Mouse (Mus musculus): ENCODE measurements around the gene Chrnd. TPM values are rescaled to one million over a fixed set of nuclear protein-coding genes. Genes with fewer than 3 reads are reported as not detected.

The Chrnd gene
- polyA plus RNA-seq, 2 experiments, result 6.2 to 12.4 TPM

- DNase-seq (ENCODE audit: low spot score) (no peak), ATAC-seq (ENCODE audit: low FRiP score, low read depth) (no peak)
- H3K27ac ChIP-seq (replicated peaks; ENCODE audit: low read depth, low read length), result no peak overlapping the region
- no peaks in the 10 kb centered on the region for H3K9me3 ChIP-seq (ENCODE audit: control insufficient read depth, low read length)
- H3K4me3 ChIP-seq (replicated peaks; ENCODE audit: low read length), result no peak overlapping the region
- H3K4me2 ChIP-seq (replicated peaks; ENCODE audit: low read depth, low read length, severe bottlenecking), result no peak overlapping the region
- H3K36me3 ChIP-seq (ENCODE audit: control insufficient read depth, insufficient read depth, low read length), result no peaks in the 10 kb centered on the region
- H3K27me3 ChIP-seq (ENCODE audit: control insufficient read depth, insufficient read depth, low read length), result no peaks in the 10 kb centered on the region
- H3K9ac ChIP-seq (ENCODE audit: low read depth, low read length, severe bottlenecking), result no peak overlapping the region
- WGBS, result 77% methylated on average over 8 of the region's 9 CpGs
- H3K4me1 ChIP-seq (ENCODE audit: control insufficient read depth, insufficient read depth, low read length), result no peaks in the 10 kb centered on the region
- TF ChIP-seq POLR2A (IDR thresholded peaks at IDR 0.05; ENCODE audit: borderline replicate concordance, extremely low read depth, insufficient read depth, insufficient read length), result no peak
These were observed 6.9 kb downstream of the Chrnd start for GRCm38 (mm10) chr1:87197296-87197695.

GRCm38 (mm10) chr1:87198119-87199065 lies 8.0 kb downstream of the Chrnd start:
- H3K27ac ChIP-seq (replicated peaks; ENCODE audit: low read depth, low read length), result no peak overlapping the region
- no peak overlapping the region for H3K4me3 ChIP-seq (replicated peaks; ENCODE audit: low read length)
- 71% methylated on average over 12 of the region's 12 CpGs for WGBS
- no peak for DNase-seq (ENCODE audit: low spot score)
- 0 out of 2 replicates have a peak, but pooled peaks have one; percentile 17 for ATAC-seq (ENCODE audit: low FRiP score, low read depth)
- H3K27me3 ChIP-seq (ENCODE audit: control insufficient read depth, insufficient read depth, low read length), result no peaks in the 10 kb centered on the region
- H3K9me3 ChIP-seq (ENCODE audit: control insufficient read depth, low read length), result no peaks in the 10 kb centered on the region
- H3K4me2 ChIP-seq (replicated peaks; ENCODE audit: low read depth, low read length, severe bottlenecking), result no peak overlapping the region
- no peak for TF ChIP-seq POLR2A (IDR thresholded peaks at IDR 0.05; ENCODE audit: borderline replicate concordance, extremely low read depth, insufficient read depth, insufficient read length)
- no peaks in the 10 kb centered on the region for H3K36me3 ChIP-seq (ENCODE audit: control insufficient read depth, insufficient read depth, low read length)
- no peak overlapping the region for H3K9ac ChIP-seq (ENCODE audit: low read depth, low read length, severe bottlenecking)
- no peaks in the 10 kb centered on the region for H3K4me1 ChIP-seq (ENCODE audit: control insufficient read depth, insufficient read depth, low read length)

- Histone ChIP-seq H3K27ac (replicated peaks; ENCODE audit: low read depth, low read length) (no peak overlapping the region), H3K9ac (ENCODE audit: low read depth, low read length, severe bottlenecking) (no peak overlapping the region), H3K4me3 (replicated peaks; ENCODE audit: low read length) (no peak overlapping the region), H3K36me3 (ENCODE audit: control insufficient read depth, insufficient read depth, low read length) (no peaks in the 10 kb centered on the region), H3K9me3 (ENCODE audit: control insufficient read depth, low read length) (no peaks in the 10 kb centered on the region), H3K4me2 (replicated peaks; ENCODE audit: low read depth, low read length, severe bottlenecking) (no peak overlapping the region), H3K27me3 (ENCODE audit: control insufficient read depth, insufficient read depth, low read length) (no peaks in the 10 kb centered on the region), H3K4me1 (ENCODE audit: control insufficient read depth, insufficient read depth, low read length) (no peaks in the 10 kb centered on the region)
- ATAC-seq (ENCODE audit: low FRiP score, low read depth) (no peak), DNase-seq (ENCODE audit: low spot score) (no peak)
- WGBS, result 45% methylated on average over 2 of the region's 2 CpGs
- no peak for TF ChIP-seq POLR2A (IDR thresholded peaks at IDR 0.05; ENCODE audit: borderline replicate concordance, extremely low read depth, insufficient read depth, insufficient read length)
These were observed 10.4 kb downstream of the Chrnd start for GRCm38 (mm10) chr1:87200811-87201210.

- Histone ChIP-seq H3K4me2 (replicated peaks; ENCODE audit: low read depth, low read length, severe bottlenecking) (no peak overlapping the region), H3K27ac (replicated peaks; ENCODE audit: low read depth, low read length) (no peak overlapping the region), H3K4me1 (ENCODE audit: control insufficient read depth, insufficient read depth, low read length) (no peaks in the 10 kb centered on the region), H3K36me3 (ENCODE audit: control insufficient read depth, insufficient read depth, low read length) (no peaks in the 10 kb centered on the region), H3K4me3 (replicated peaks; ENCODE audit: low read length) (no peak overlapping the region), H3K27me3 (ENCODE audit: control insufficient read depth, insufficient read depth, low read length) (no peaks in the 10 kb centered on the region), H3K9ac (ENCODE audit: low read depth, low read length, severe bottlenecking) (no peak overlapping the region), H3K9me3 (ENCODE audit: control insufficient read depth, low read length) (no peaks in the 10 kb centered on the region)
- ATAC-seq (ENCODE audit: low FRiP score, low read depth) (no peak), DNase-seq (ENCODE audit: low spot score) (no peak)
- TF ChIP-seq POLR2A (IDR thresholded peaks at IDR 0.05; ENCODE audit: borderline replicate concordance, extremely low read depth, insufficient read depth, insufficient read length), result no peak
- WGBS, result 55% methylated on average over 1 of the region's 1 CpGs
These were observed 11.4 kb downstream of the Chrnd start for GRCm38 (mm10) chr1:87201848-87202247.

GRCm38 (mm10) chr1:87203779-87204178 lies 13.4 kb downstream of the Chrnd start:
- TF ChIP-seq POLR2A (IDR thresholded peaks at IDR 0.05; ENCODE audit: borderline replicate concordance, extremely low read depth, insufficient read depth, insufficient read length), result no peak
- Histone ChIP-seq H3K4me3 (replicated peaks; ENCODE audit: low read length) (no peak overlapping the region), H3K4me2 (replicated peaks; ENCODE audit: low read depth, low read length, severe bottlenecking) (no peak overlapping the region), H3K9me3 (ENCODE audit: control insufficient read depth, low read length) (no peaks in the 10 kb centered on the region), H3K9ac (ENCODE audit: low read depth, low read length, severe bottlenecking) (no peak overlapping the region), H3K36me3 (ENCODE audit: control insufficient read depth, insufficient read depth, low read length) (no peaks in the 10 kb centered on the region), H3K27me3 (ENCODE audit: control insufficient read depth, insufficient read depth, low read length) (no peaks in the 10 kb centered on the region; the same call in 1 of the 2 replicates), H3K4me1 (ENCODE audit: control insufficient read depth, insufficient read depth, low read length) (no peaks in the 10 kb centered on the region), H3K27ac (replicated peaks; ENCODE audit: low read depth, low read length) (no peak overlapping the region)
- ATAC-seq (ENCODE audit: low FRiP score, low read depth), result no peak
- WGBS, result 75% methylated on average over 5 of the region's 5 CpGs
- DNase-seq (ENCODE audit: low spot score), result no peak
